Mouse (Mus musculus): Measurements from ENCODE around the gene Zfp607a. TPM values are rescaled to one million over a fixed set of nuclear protein-coding genes. Genes with fewer than 3 reads are reported as not detected.
"Not testable (repeated sequence)": the region's sequence is repeated elsewhere in the genome, so short reads cannot be mapped to it uniquely, and the experiment has no call there.

The Zfp607a gene
- polyA plus RNA-seq, 1 experiment from 2014 or later, result 2.4 TPM

GRCm38 (mm10) chr7:27859301-27860251 lies 2.2 kb downstream of the Zfp607a start:
- H3K9me3 ChIP-seq (ENCODE audit: control insufficient read depth, low read length), result no peaks in the 10 kb centered on the region
- peak overlapping the region; percentile 48 for H3K4me3 ChIP-seq (ENCODE audit: low read depth, low read length)
- no peaks in the 10 kb centered on the region for H3K36me3 ChIP-seq (ENCODE audit: control insufficient read depth, insufficient read depth, low read length)
- 32% methylated on average over 10 of the region's 10 CpGs for WGBS
- DNase-seq (ENCODE audit: low spot score), result no peak
- H3K27me3 ChIP-seq (ENCODE audit: control insufficient read depth, insufficient read depth, low read length), result no peaks in the 10 kb centered on the region
- ATAC-seq (ENCODE audit: insufficient read depth, low FRiP score, low TSS enrichment), result no peak
- 0 out of 2 replicates have a peak, but pooled peaks cover 2% of the 10 kb centered on the region for H3K4me1 ChIP-seq (ENCODE audit: control insufficient read depth, insufficient read depth, low read length)
- H3K27ac ChIP-seq (ENCODE audit: low read depth, low read length), result no peak overlapping the region
- H3K9ac ChIP-seq (ENCODE audit: low read length), result peak overlapping the region; percentile 29; the same call in 1 of the 2 replicates
- peak overlapping the region; percentile 67 for H3K4me2 ChIP-seq (ENCODE audit: low read depth)

- H3K36me3 ChIP-seq (ENCODE audit: control insufficient read depth, insufficient read depth, low read length), result no peaks in the 10 kb centered on the region
- DNase-seq (ENCODE audit: low spot score), result peak; percentile 54
- H3K9me3 ChIP-seq (ENCODE audit: control insufficient read depth, low read length), result no peaks in the 10 kb centered on the region
- no peak; the same call in 1 of the 2 replicates for ATAC-seq (ENCODE audit: insufficient read depth, low FRiP score, low TSS enrichment)
- H3K27me3 ChIP-seq (ENCODE audit: control insufficient read depth, insufficient read depth, low read length), result no peaks in the 10 kb centered on the region
- peak overlapping the region; percentile 64 for H3K9ac ChIP-seq (ENCODE audit: low read length)
- peak overlapping the region; percentile 48 for H3K4me3 ChIP-seq (ENCODE audit: low read depth, low read length)
- no peak overlapping the region for H3K27ac ChIP-seq (ENCODE audit: low read depth, low read length)
- 0% methylated on average over 22 of the region's 22 CpGs for WGBS
- H3K4me1 ChIP-seq (ENCODE audit: control insufficient read depth, insufficient read depth, low read length), result 0 out of 2 replicates have a peak, but pooled peaks cover 2% of the 10 kb centered on the region
- H3K4me2 ChIP-seq (ENCODE audit: low read depth), result peak overlapping the region; percentile 67
These were observed 3.3 kb downstream of the Zfp607a start for GRCm38 (mm10) chr7:27860396-27861235.

GRCm38 (mm10) chr7:27862578-27862977 lies 5.3 kb downstream of the Zfp607a start:
- ATAC-seq (ENCODE audit: insufficient read depth, low FRiP score, low TSS enrichment); H3K36me3 ChIP-seq (ENCODE audit: control insufficient read depth, insufficient read depth, low read length); DNase-seq (ENCODE audit: low spot score); H3K9ac ChIP-seq (ENCODE audit: low read length); H3K9me3 ChIP-seq (ENCODE audit: control insufficient read depth, low read length); H3K4me3 ChIP-seq (ENCODE audit: low read depth, low read length); H3K4me2 ChIP-seq (ENCODE audit: low read depth); H3K27ac ChIP-seq (ENCODE audit: low read depth, low read length); H3K4me1 ChIP-seq (ENCODE audit: control insufficient read depth, insufficient read depth, low read length); H3K27me3 ChIP-seq (ENCODE audit: control insufficient read depth, insufficient read depth, low read length): not testable (repeated sequence)
- WGBS, result 83% methylated on average over 5 of the region's 5 CpGs

GRCm38 (mm10) chr7:27881721-27882120 lies 24.4 kb downstream of the Zfp607a start:
- ATAC-seq (ENCODE audit: insufficient read depth, low FRiP score, low TSS enrichment), result no peak

GRCm38 (mm10) chr7:27900601-27901000 lies 43.3 kb downstream of the Zfp607a start:
- no peak for ATAC-seq (ENCODE audit: insufficient read depth, low FRiP score, low TSS enrichment)
- Histone ChIP-seq H3K27me3 (ENCODE audit: control insufficient read depth, insufficient read depth, low read length) (no peaks in the 10 kb centered on the region), H3K9ac (ENCODE audit: low read length) (no peak overlapping the region), H3K4me2 (ENCODE audit: low read depth) (no peak overlapping the region), H3K27ac (ENCODE audit: low read depth, low read length) (no peak overlapping the region), H3K9me3 (ENCODE audit: control insufficient read depth, low read length) (no peaks in the 10 kb centered on the region; the same call in 1 of the 2 replicates), H3K36me3 (ENCODE audit: control insufficient read depth, insufficient read depth, low read length) (no peaks in the 10 kb centered on the region), H3K4me3 (ENCODE audit: low read depth, low read length) (no peak overlapping the region), H3K4me1 (ENCODE audit: control insufficient read depth, insufficient read depth, low read length) (no peaks in the 10 kb centered on the region)
- no peak for DNase-seq (ENCODE audit: low spot score)
- WGBS, result 88% methylated on average over 4 of the region's 4 CpGs

More at GRCm38 (mm10) chr7:27881721-27882120, 24.4 kb downstream of the Zfp607a start:
- H3K4me2 ChIP-seq (ENCODE audit: low read depth), result no peak overlapping the region
- no peaks in the 10 kb centered on the region for H3K4me1 ChIP-seq (ENCODE audit: control insufficient read depth, insufficient read depth, low read length)
- no peak overlapping the region for H3K4me3 ChIP-seq (ENCODE audit: low read depth, low read length)
- H3K36me3 ChIP-seq (ENCODE audit: control insufficient read depth, insufficient read depth, low read length), result no peaks in the 10 kb centered on the region
- H3K9ac ChIP-seq (ENCODE audit: low read length), result no peak overlapping the region
- H3K9me3 ChIP-seq (ENCODE audit: control insufficient read depth, low read length), result no peaks in the 10 kb centered on the region
- no peak for DNase-seq (ENCODE audit: low spot score)
- no peaks in the 10 kb centered on the region for H3K27me3 ChIP-seq (ENCODE audit: control insufficient read depth, insufficient read depth, low read length)
- WGBS, result 97% methylated on average over 4 of the region's 4 CpGs
- no peak overlapping the region for H3K27ac ChIP-seq (ENCODE audit: low read depth, low read length)

- DNase-seq (ENCODE audit: low spot score) (no peak), ATAC-seq (ENCODE audit: insufficient read depth, low FRiP score, low TSS enrichment) (no peak)
- 71% methylated on average over 11 of the region's 11 CpGs for WGBS
- H3K4me3 ChIP-seq (ENCODE audit: low read depth, low read length), result no peak overlapping the region
- H3K4me1 ChIP-seq (ENCODE audit: control insufficient read depth, insufficient read depth, low read length), result no peaks in the 10 kb centered on the region
- H3K27ac ChIP-seq (ENCODE audit: low read depth, low read length), result no peak overlapping the region
- H3K9me3 ChIP-seq (ENCODE audit: control insufficient read depth, low read length), result no peaks in the 10 kb centered on the region
- no peak overlapping the region for H3K9ac ChIP-seq (ENCODE audit: low read length)
- no peak overlapping the region for H3K4me2 ChIP-seq (ENCODE audit: low read depth)
- no peaks in the 10 kb centered on the region for H3K27me3 ChIP-seq (ENCODE audit: control insufficient read depth, insufficient read depth, low read length)
- no peaks in the 10 kb centered on the region for H3K36me3 ChIP-seq (ENCODE audit: control insufficient read depth, insufficient read depth, low read length)
These were observed 47.9 kb downstream of the Zfp607a start for GRCm38 (mm10) chr7:27905061-27905848.

- not testable (repeated sequence) for H3K36me3 ChIP-seq (ENCODE audit: control insufficient read depth, insufficient read depth, low read length); H3K9ac ChIP-seq (ENCODE audit: low read length); H3K4me3 ChIP-seq (ENCODE audit: low read depth, low read length); H3K27me3 ChIP-seq (ENCODE audit: control insufficient read depth, insufficient read depth, low read length); DNase-seq (ENCODE audit: low spot score); ATAC-seq (ENCODE audit: insufficient read depth, low FRiP score, low TSS enrichment); H3K4me1 ChIP-seq (ENCODE audit: control insufficient read depth, insufficient read depth, low read length); H3K4me2 ChIP-seq (ENCODE audit: low read depth); H3K27ac ChIP-seq (ENCODE audit: low read depth, low read length); H3K9me3 ChIP-seq (ENCODE audit: control insufficient read depth, low read length)
- 76% methylated on average over 3 of the region's 4 CpGs for WGBS
These were observed 53.6 kb downstream of the Zfp607a start for GRCm38 (mm10) chr7:27910952-27911351.

GRCm38 (mm10) chr7:27927041-27927440 lies 69.7 kb downstream of the Zfp607a start:
- H3K36me3 ChIP-seq (ENCODE audit: control insufficient read depth, insufficient read depth, low read length); H3K9me3 ChIP-seq (ENCODE audit: control insufficient read depth, low read length); H3K9ac ChIP-seq (ENCODE audit: low read length); DNase-seq (ENCODE audit: low spot score); H3K4me3 ChIP-seq (ENCODE audit: low read depth, low read length); H3K4me2 ChIP-seq (ENCODE audit: low read depth); H3K27me3 ChIP-seq (ENCODE audit: control insufficient read depth, insufficient read depth, low read length); ATAC-seq (ENCODE audit: insufficient read depth, low FRiP score, low TSS enrichment); H3K27ac ChIP-seq (ENCODE audit: low read depth, low read length); H3K4me1 ChIP-seq (ENCODE audit: control insufficient read depth, insufficient read depth, low read length): not testable (repeated sequence)
- WGBS, result 34% methylated on average over 4 of the region's 4 CpGs

All from neural tube, embryonic 11.5 days (tissue).